Mouse (Mus musculus) limb, embryonic 10.5 days (tissue): ENCODE measurements around the gene Dmrt1. TPM values are rescaled to one million over a fixed set of nuclear protein-coding genes. Genes with fewer than 3 reads are reported as not detected.

Experiments
- DNase-seq: peaks from one replicate; pipeline ENCODE4 v3.0.0-alpha.2; 2017; ENCODE audit warnings: low spot score
- H3K27ac ChIP-seq: fragments of 300-500 bp; sonication (generic); 2 replicates; pipeline ENCODE4 v1.5.1; 2016; ENCODE audit warnings: mild to moderate bottlenecking
- H3K27me3 ChIP-seq: fragments of 300-500 bp; sonication (generic); 2 replicates; pipeline ENCODE4 v1.6.1; 2016; ENCODE audit warnings: low read depth, mild to moderate bottlenecking; ENCODE audit not compliant: poor library complexity, severe bottlenecking
- H3K36me3 ChIP-seq: fragments of 300-500 bp; sonication (generic); 2 replicates; pipeline ENCODE4 v1.6.1; 2016; ENCODE audit warnings: mild to moderate bottlenecking, moderate library complexity
- H3K4me1 ChIP-seq: fragments of 300-500 bp; sonication (generic); 2 replicates; pipeline ENCODE4 v1.6.1; 2016
- H3K4me3 ChIP-seq: fragments of 300-500 bp; sonication (generic); 2 replicates; pipeline ENCODE4 v1.5.1; 2016; ENCODE audit warnings: mild to moderate bottlenecking, moderate library complexity
- H3K9me3 ChIP-seq: fragments of 300-500 bp; sonication (generic); replicated peaks from 2 replicates; pipeline ENCODE4 v1.6.1; 2016; ENCODE audit warnings: mild to moderate bottlenecking
- WGBS: fragments of 180-500 bp; shearing (Covaris S2); methylation state at CpG from one replicate; pipeline ENCODE4 v1.1.7; 2016; 5-methylcytosine and 5-hydroxymethylcytosine counted together
- polyA plus RNA-seq: library from polyadenylated mRNA; unstranded; fragments of >200 nt; fragmentation: Nextera tagmentation; extraction: Ambion mirVana; gene quantifications from 2 replicates; pipeline ENCODE4 v1.2.1, GENCODE M21; 2016

Dmrt1 gene
- polyA plus RNA-seq, 1 experiment from 2014 or later = 0.16 TPM

- H3K27me3 ChIP-seq = peaks cover 15% of the 10 kb centered on the region
- H3K4me1 ChIP-seq = peaks cover 37% of the 10 kb centered on the region
- no peak overlapping the region for H3K4me3 ChIP-seq
- no peaks in the 10 kb centered on the region for H3K36me3 ChIP-seq
- 73% methylated on average over 5 of the region's 5 CpGs for WGBS
- DNase-seq = no peak
- no peaks in the 10 kb centered on the region for H3K9me3 ChIP-seq
- H3K27ac ChIP-seq = no peak overlapping the region
These were observed 147.1 kb downstream of the Dmrt1 start for GRCm38 (mm10) chr19:25652560-25652959.

Other genes starting within 250 kb of the Dmrt1 start
- 0.10 and 0.26 TPM in 2 replicates for gene Dmrt3, start 104.7 kb downstream of the Dmrt1 start, polyA plus RNA-seq
- 2.6 and 5.6 TPM in 2 replicates for gene Dmrt2, start 166.8 kb downstream of the Dmrt1 start, polyA plus RNA-seq